Mouse (Mus musculus) bone marrow macrophage, adult 2 months (primary cell): ENCODE data around the gene Spire2.

Source experiments
- CTCF ChIP-seq: IDR thresholded peaks from 2 replicates; pipeline ENCODE4 v1.5.1; 2012; ENCODE audit warnings: low read depth, mild to moderate bottlenecking, low read length, moderate library complexity
- POLR2A ChIP-seq: IDR thresholded peaks from 2 replicates; pipeline ENCODE4 v1.6.1; 2012; ENCODE audit warnings: mild to moderate bottlenecking, low read depth, low read length, borderline replicate concordance

DNA sequence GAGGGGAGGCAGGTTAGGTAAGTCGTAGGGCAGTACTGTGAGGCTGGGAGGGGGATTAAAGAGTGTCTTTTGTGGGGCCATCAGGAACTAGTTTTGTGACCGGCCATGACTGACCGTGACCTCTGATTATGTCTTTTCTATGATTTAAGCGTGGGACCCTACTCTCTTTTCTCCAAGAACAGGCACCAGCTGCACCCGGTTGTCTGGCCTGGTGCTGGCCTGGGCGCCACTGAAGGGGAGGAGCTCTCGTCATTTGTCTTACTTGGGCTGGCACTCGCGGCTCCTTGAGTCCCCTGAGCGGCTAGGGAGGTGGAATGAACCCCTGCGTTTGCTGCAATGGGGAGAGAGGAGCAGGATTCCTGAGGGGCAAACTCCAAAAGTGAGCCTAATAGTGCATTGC lies 20.7 kb downstream of the Spire2 start:
- TF ChIP-seq CTCF (no peak), POLR2A (no peak)
